Mouse (Mus musculus): ENCODE data around the gene Zbtb39.

Gene Zbtb39

GRCm38 (mm10) chr10:127739083-127739660 is at the start of gene Zbtb39:
Gene Zbtb39, plus strand, starts transcription at chr10:127739538.
- DNase-seq, result peak; percentile 89 to 92

GRCm38 (mm10) chr10:127691053-127691452 is 48.3 kb upstream of the Zbtb39 start:
- DNase-seq, result no peak

DNA sequence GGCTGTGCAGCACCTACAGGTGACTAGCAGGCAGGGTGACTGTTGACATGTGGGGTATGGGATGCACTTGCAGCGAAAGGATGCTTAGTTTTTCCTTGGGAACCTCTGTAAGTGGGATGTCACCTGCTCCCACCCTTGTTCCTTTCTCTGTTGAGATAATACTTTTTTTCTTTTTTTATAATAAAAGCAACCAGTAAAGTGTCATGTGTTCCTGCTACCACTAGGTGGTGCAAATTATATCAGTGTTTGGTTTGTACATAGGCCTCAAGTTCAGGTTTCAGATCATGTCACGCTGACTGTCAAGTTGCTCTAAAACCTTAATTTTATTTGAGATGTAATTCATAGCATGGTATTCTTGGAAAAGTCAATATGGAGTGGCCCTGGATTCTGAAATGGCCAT is 44.7 kb upstream of the Zbtb39 start:
- DNase-seq, result peak; percentile 36

DNA sequence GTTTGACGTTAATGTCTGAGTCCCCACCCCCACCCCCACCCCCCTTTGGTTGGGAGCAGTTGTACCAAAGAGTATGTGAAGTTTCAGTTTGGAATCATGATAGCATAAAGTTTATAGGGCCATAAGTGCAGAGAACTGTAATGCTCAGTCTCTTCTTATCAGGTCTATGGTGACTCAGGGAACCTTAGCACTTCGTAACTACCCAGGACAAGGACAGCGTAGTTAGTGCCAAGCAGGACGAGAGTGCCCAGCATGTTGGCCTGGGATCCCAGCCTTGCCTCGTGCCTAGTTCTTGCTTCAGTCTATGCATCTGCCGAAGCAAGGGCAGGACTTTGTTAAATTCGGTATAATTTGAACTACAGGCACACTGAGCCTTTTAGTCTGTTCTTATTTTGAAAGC is 43.6 kb upstream of the Zbtb39 start:
- DNase-seq, result no peak

DNA sequence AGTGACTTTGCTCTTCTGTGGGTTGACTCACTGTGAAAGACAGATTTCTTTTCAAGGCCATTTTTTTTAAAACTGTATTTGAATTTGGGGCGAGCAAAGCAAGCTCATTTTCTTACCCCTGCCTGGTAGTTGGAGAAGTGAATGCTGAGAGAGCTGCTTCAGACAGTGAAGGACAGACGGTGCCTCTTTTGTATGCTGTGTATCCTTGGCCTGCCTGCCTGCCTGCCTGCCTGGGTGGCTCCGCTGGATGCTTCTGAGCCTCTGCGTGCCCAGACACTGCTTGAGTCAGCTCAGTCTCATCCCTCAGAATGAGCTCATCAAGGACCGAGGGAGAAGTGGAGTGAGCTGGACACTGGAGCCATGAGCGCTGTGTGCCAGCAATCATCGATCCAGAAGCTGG is 40.4 kb upstream of the Zbtb39 start:
- DNase-seq, result no peak

GRCm38 (mm10) chr10:127703299-127703698 is 36.0 kb upstream of the Zbtb39 start:
- DNase-seq, result no peak

DNA sequence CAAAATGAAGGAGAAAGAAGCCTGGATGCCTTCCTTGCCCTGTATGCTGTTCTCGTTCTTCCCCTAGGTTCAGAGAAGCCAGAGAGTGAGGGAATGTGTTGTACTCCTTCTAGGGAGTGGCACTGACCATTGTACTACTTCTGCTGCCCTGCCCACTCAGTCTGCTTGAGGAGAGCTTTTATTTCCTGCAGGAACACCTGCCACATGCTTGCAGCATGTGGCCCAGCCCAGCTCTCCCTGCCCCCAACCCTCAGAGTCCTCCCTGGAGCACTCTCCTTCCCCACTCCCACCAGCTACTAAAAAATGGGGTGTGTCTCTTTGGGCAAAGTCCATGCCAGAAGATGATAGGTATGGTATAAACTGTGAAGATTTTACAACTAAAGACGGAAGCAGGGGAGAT is 35.0 kb upstream of the Zbtb39 start:
- DNase-seq, result no peak

DNA sequence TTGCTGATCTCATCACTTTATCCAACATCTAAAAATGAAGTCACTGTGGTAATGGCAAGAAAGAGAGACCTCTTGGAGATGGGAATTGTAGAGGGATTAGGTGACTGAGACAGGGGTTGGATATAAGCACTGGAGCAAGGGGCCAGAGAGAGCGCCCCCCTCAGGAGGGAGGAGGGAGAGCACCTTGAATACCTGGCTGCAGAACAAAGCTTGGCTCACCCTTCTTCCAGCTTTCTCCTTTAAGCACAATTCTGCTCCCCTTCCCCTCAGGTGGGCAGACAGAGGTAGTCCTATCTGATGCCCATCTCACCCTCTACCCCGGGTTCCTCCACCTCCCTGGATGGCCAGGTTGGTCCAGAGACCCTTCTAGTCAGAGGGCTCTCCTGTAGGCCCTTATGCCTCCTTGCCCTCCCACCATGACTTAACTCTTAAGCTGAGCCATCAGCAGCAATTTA is 34.5 kb upstream of the Zbtb39 start, which contains the start of gene Myo1a:
TSS of gene Myo1a (plus strand) at position 405 of the 455 bp plus-strand sequence.
- peak in 1 of 2 experiments; percentile 6 for DNase-seq

DNA sequence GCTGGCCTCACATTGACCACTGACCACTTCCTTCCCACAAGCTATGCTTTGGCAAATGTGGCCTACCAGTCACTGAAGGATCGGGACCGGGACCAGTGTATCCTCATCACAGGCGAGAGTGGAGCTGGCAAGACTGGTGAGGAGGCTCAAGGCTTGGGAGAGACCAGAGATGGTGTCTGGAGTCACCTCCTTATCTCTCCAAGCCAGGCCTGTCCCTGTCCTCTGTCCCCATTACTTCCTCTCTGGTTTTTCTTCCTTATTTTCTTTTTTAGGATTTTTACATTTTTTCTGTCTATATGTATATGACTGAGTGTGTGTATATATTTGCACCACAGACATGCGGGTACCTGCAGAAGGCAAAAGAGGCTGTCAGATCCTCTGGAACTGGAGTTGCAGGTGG is 33.6 kb upstream of the Zbtb39 start:
- DNase-seq, result no peak

GRCm38 (mm10) chr10:127707721-127708120 is 31.6 kb upstream of the Zbtb39 start:
- DNase-seq, result no peak

DNA sequence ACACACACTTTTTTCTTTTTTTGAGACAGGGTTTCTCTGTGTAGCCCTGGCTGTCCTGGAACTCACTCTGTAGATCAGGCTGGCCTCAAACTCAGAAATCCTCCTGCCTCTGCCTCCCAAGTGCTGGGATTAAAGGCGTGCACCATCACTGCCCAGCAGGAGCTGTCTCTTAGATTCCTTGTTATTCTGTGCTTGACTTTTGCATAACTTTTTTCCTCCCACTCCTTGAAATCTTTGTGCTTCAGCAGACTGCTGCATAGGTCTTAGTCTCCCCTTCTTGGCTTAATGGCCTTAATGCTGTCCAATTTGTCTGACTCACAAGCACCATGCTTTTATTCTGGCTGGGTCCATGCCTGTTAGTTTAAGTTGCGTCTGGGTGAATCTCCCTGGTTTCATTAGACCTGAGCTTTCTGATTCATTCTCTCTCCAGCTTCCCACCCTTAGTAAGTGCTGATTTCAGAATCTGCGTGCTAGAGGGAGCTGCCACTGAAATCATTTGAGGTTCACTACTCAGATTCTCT is 30.4 kb upstream of the Zbtb39 start:
- no peak for DNase-seq

GRCm38 (mm10) chr10:127710331-127710730 is 29.0 kb upstream of the Zbtb39 start:
- DNase-seq, result no peak

- DNase-seq, result no peak
These were observed 26.6 kb upstream of the Zbtb39 start for GRCm38 (mm10) chr10:127712736-127713135.

DNA sequence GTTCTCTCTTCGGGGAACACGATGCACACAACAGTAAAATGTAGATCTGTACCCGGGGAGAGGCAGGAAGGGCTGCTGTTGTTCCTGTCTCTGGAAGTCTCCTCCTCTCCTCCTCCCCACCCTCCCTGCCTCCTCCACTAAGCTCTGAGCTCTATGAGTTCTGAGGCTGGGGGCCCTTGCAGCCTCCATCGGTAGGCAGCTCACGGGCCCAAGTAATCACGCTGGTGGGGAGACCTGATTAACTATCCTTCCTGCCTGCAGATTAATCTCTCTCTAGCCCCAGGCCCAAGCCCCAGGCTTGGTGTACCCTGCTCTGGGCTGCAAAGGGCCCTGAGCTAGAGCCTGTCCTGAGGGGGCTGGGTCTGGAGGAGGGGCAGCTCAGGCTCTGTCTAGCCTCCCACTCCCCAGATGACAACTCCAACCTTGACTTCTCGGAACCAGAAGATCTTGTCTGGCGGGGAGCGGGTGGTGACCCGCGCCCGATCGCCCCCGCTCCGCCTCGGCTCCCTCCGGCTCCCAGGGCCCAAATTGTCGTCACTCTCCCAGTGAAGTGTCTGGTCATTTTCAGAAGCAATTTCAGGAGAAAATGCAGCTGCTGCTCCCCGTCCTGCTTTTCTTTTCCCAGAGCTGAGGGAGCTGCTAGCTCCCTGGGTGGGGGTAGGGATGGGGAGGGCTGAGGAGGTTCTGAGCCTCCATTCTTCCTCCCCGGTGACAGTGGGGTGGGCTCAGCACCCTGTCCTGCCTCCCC is 17.5 kb upstream of the Zbtb39 start:
- no peak for DNase-seq

DNA sequence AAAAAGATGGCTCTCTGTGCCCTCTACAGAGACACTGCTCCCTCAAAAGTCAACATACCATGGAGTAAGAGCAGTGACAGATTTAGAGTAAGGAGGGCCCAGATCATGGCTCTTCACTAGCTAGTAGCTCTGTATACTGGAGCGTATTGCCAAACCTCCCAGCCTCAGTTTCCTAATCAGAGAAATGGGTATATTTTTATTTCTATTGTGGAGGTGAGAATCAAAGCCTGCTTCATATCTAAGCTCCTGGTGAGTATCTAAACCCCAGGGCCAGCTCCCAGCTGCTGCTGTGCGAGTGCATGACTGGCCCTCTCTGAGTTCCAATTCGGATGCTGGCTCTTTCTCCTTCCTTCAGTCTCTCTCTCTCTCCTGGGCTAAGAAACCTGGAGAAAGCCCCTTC is 15.2 kb upstream of the Zbtb39 start, which contains the start of gene Tac2:
TSS of gene Tac2 (plus strand) at position 301 of the 400 bp plus-strand sequence.
- no peak for DNase-seq

- no peak for DNase-seq
These were observed 14.2 kb upstream of the Zbtb39 start for GRCm38 (mm10) chr10:127725136-127725535.

GRCm38 (mm10) chr10:127728437-127728836 is 10.9 kb upstream of the Zbtb39 start:
- DNase-seq, result no peak

GRCm38 (mm10) chr10:127730285-127730932 is 8.9 kb upstream of the Zbtb39 start:
- DNase-seq, result no peak

DNA sequence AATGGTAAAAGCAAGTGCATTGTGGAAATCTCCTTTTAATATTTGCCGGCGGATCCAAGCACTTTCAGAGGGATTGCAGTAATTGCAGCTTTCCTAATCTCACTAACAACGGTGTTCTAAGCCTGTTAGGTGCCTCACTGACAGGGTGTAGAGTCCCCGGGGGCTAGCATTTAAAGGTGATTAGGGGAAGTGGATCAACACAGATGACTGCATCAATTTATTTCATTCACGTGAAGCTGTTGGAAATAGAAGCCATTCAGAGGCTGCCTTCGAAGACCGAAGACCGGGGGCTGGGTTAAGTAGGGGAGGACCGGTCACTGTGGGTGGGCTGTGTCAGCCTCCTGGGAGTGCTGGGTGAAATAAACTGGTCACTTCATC is 8.4 kb upstream of the Zbtb39 start:
- DNase-seq, result no peak

DNA sequence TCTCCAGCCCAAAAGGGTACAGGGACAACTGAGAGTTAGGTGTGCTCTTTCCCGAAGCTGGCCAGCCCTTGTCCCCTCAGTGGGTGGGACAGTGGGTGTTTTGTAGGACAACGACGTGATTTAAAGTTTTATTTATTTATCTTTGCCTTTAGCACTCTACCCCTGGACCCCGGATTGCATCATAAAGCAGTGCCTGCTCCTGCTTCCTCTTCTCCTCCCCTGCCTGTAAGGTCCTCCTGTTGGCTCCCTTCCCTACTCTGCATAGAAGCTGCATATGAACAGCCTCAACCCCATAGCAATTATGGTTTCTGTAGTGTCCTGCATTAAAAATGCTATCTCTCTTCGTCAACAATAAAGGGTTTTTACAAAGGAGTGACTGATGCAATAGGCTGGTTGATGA is 7.9 kb upstream of the Zbtb39 start:
- no peak for DNase-seq

DNA sequence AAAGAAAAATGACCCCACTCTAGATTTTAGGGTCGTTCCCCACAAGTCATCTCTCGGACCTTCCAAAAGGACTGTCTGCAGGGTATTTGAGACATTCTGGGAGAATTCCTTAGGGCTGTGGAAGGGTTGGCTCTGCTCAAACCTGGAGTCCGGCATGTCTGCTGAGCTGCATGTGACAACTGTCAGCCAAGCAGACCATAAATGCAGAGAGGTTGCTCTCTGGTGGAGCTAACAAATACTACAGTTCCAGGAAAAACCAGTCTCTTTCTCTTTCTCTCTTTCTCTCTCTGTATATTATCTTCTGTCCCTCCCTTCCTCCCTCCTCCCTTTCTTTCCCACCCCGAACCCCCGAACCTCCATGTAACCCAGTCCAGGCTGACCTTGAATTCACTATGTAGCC is 4.9 kb upstream of the Zbtb39 start:
- DNase-seq, result no peak

GRCm38 (mm10) chr10:127736266-127736665 is 3.1 kb upstream of the Zbtb39 start:
- DNase-seq, result peak; percentile 38 to 55

DNA sequence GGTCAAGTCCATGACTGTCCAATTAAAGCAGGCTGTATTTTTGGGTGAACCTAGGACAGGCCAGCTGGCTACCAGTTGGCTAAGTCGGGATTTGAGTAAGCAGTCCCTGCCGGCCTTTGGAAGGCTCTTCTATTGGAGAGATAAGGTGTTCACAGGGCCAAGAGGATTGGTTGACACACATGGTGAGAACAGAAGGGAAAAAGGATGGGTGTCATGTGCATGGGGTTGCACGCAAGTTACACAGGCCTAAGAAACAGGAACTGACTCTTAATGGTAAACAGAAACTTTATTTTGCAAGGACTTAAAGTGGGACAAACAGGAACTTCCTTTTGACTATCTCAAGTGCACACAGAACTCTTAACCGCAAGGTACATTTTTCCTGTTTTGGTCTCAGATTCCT is 2.4 kb upstream of the Zbtb39 start:
- peak; percentile 51 to 58 for DNase-seq

DNA sequence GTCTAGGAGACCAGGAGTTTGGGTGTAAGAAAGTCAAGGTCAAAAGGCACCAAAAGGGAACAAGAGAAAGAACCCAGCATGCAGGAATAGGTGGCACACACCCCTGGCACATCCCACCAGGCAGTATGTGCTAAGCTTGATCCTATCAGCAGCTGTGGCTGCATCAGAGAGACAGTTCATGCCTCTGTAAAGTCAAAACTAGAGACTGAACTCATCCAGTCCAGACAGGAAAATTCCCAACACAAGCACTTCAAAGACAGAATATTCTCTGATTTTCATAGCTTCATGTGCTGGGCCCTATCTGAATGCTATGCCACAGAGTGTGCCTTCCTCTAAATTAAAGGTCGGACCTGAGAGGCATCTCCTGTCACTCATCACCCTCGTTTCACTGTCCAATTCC is 1.8 kb upstream of the Zbtb39 start:
- DNase-seq, result no peak

All from B cell, adult 2 months (primary cell).